Mouse (Mus musculus) lung, adult 2 months (tissue): ENCODE measurements around the gene Isoc2a. TPM values are rescaled to one million over a fixed set of nuclear protein-coding genes. Genes with fewer than 3 reads are reported as not detected.
"Not testable (repeated sequence)": the region's sequence is repeated elsewhere in the genome, so short reads cannot be mapped to it uniquely, and the experiment has no call there.

Source experiments
- DNase-seq: peaks from one replicate; pipeline ENCODE4 v3.0.0; 2022
- H3K4me1 ChIP-seq: fragments of 200-500 bp; 2 replicates; pipeline ENCODE4 v1.6.1; 2011; ENCODE audit warnings: low read length; ENCODE audit not compliant: control insufficient read depth, insufficient read depth
- H3K4me3 ChIP-seq: fragments of 200-500 bp; replicated peaks from 2 replicates; pipeline ENCODE3; 2011; ENCODE audit warnings: low read depth, mild to moderate bottlenecking, control low read depth, low read length; ENCODE audit errors: extremely low read depth
- CTCF ChIP-seq: fragments of 200-500 bp; IDR thresholded peaks from 2 replicates; pipeline ENCODE4 v1.5.1; 2011; ENCODE audit warnings: mild to moderate bottlenecking, low read length, control low read depth; ENCODE audit not compliant: insufficient read depth
- POLR2A ChIP-seq: fragments of 200-500 bp; IDR thresholded peaks from 2 replicates; pipeline ENCODE4 v1.6.1; 2011; ENCODE audit warnings: low read depth, mild to moderate bottlenecking, control low read depth, low read length, borderline replicate concordance; ENCODE audit errors: extremely low read depth
- WGBS: fragments of 180-500 bp; shearing (Covaris S2); methylation state at CpG from one replicate; pipeline ENCODE4 v1.1.7; 2018; 5-methylcytosine and 5-hydroxymethylcytosine counted together
- polyA plus RNA-seq: library from polyadenylated mRNA; depleted of rRNA; stranded (reverse); fragments of >200 nt; gene quantifications from 2 replicates; pipeline ENCODE4 v1.2.3, GENCODE M21; 2012

Isoc2a gene
- polyA plus RNA-seq, 1 experiment: 13.4 TPM

- Histone ChIP-seq H3K4me1 (peaks cover 3% of the 10 kb centered on the region), H3K4me3 (no peak overlapping the region)
- DNase-seq: no peak
- no peak for TF ChIP-seq CTCF
- no peak for TF ChIP-seq POLR2A
- WGBS: 61% methylated on average over 7 of the region's 7 CpGs
Measured at GRCm38 (mm10) chr7:4863541-4864080, 13.3 kb upstream of the Isoc2a start.

- no peak overlapping the region for H3K4me3 ChIP-seq
- WGBS: 60% methylated on average over 5 of the region's 5 CpGs
- TF ChIP-seq POLR2A (no peak), CTCF (no peak)
- H3K4me1 ChIP-seq: peaks cover 3% of the 10 kb centered on the region
- no peak for DNase-seq
Measured at GRCm38 (mm10) chr7:4864130-4864845, 12.7 kb upstream of the Isoc2a start.

GRCm38 (mm10) chr7:4865090-4865489 is 11.9 kb upstream of the Isoc2a start:
- peaks cover 3% of the 10 kb centered on the region for H3K4me1 ChIP-seq
- TF ChIP-seq CTCF: peak; percentile 27; the same call in 1 of the 2 replicates
- no peak for TF ChIP-seq POLR2A
- 56% methylated on average over 5 of the region's 5 CpGs for WGBS
- peak; percentile 26 for DNase-seq
- no peak overlapping the region for H3K4me3 ChIP-seq

- 3% methylated on average over 40 of the region's 40 CpGs for WGBS
- no peak for TF ChIP-seq CTCF
- peak; percentile 96 for TF ChIP-seq POLR2A
- peak overlapping the region; percentile 76 for H3K4me3 ChIP-seq
- peak; percentile 98 for DNase-seq
- H3K4me1 ChIP-seq: peaks cover 3% of the 10 kb centered on the region
Measured at GRCm38 (mm10) chr7:4865579-4866493, 11.1 kb upstream of the Isoc2a start.

GRCm38 (mm10) chr7:4866631-4867180 is 10.2 kb upstream of the Isoc2a start:
- DNase-seq: no peak
- no peak for TF ChIP-seq POLR2A
- no peak for TF ChIP-seq CTCF
- peaks cover 3% of the 10 kb centered on the region for H3K4me1 ChIP-seq
- 26% methylated on average over 10 of the region's 10 CpGs for WGBS
- H3K4me3 ChIP-seq: peak overlapping the region; percentile 73

DNA sequence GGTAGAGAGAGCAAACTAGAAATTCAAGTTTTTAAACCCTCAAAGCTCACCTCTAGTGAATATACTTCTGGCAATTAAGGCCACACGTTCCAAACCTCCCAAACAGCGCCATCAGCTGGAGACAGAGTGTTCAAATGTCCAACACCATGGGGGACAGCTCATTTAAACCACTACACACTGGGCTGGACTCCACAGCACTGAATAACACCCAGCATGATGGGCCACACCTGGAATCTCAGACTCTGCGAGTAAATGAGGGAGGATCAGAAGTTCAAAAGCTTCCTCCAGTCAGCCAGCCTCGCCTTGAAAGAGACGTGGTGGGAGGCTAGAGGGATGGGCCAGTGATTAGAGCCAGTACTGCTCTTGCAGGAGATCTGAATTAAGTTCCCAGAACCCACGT is 6.8 kb upstream of the Isoc2a start, which contains the start of gene Isoc2b:
Gene Isoc2b (minus strand): TSS at position 126 of the 400 bp plus-strand sequence.
- WGBS: 51% methylated on average over 6 of the region's 6 CpGs
- no peaks in the 10 kb centered on the region; the same call in 1 of the 2 replicates for H3K4me1 ChIP-seq
- TF ChIP-seq CTCF: no peak
- TF ChIP-seq POLR2A: no peak
- DNase-seq: no peak
- no peak within 1 kb of the TSS for H3K4me3 ChIP-seq

DNA sequence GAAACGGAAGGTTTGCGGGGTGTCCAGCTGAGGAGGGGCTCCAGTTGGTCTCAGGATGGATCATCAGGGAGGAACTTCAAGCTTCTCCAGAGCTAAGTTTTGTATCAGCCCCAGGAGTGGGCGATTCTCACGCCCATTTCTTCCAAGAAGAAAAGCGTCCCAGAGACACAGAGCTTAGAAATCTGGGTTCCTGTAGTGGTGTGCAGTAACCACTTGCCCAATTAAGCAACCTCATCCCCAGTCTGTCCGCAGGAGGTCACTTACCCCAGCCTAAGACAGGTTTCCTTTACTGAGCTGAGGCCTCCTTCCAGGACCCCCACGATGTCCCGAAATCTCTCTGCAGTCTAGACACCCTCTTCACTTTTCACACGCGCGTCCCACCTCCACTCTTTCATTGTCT is 273 bp downstream of the Isoc2a start:
- Histone ChIP-seq H3K4me1 (0 out of 2 replicates have a peak, but pooled peaks cover 2% of the 10 kb centered on the region), H3K4me3 (peak overlapping the region; percentile 90)
- 5% methylated on average over 11 of the region's 11 CpGs for WGBS
- no peak for DNase-seq
- no peak for TF ChIP-seq CTCF

DNA sequence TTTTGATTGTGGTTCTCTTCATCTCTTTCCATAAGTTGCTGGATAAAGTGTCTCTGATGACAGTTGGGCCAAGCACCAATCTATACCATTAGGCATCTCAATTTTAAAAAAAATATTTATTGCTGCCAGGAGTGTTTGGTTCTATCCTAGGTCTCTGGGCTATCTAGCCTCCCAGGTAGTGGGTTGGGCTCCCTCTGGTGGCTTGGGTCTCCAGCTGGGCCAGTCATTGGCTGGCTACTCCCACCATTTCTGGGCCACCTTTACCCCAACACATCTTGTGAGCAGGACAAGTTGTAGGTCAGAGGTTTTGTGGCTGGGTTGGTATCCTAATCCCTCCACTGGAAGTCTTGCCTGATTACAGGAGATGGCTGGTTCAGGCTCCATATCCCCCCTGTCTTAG is 1.2 kb downstream of the Isoc2a start:
- Histone ChIP-seq H3K4me3 (no peak overlapping the region), H3K4me1 (0 out of 2 replicates have a peak, but pooled peaks cover 2% of the 10 kb centered on the region)
- TF ChIP-seq POLR2A (no peak), CTCF (peak; percentile 25; the same call in 1 of the 2 replicates)
- DNase-seq: no peak

DNA sequence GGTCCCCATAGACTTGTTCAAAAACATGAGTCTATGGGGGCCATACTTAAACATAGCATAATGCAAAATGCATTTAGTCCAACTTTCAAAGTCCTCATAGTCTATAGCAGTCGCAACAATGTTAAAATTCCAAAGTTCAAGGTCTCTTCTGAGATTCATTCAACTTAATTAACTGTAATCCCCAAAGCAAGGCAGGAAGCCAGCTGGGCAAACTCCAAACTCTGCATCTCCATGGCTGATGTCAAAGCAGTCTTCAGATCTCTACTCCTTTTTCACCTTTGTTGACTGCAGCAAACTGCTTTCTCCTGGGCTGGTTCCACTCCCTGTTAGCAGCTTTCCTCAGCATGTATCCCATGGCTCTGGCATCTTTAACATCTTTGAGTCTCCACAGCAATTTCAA is 2.1 kb downstream of the Isoc2a start:
- not testable (repeated sequence) for H3K4me3 ChIP-seq, H3K4me1 ChIP-seq, DNase-seq
- WGBS: 76% methylated on average over 1 of the region's 1 CpGs
